Mouse (Mus musculus) ES-E14 (cell line): Measurements from ENCODE around the gene Pard3b.

ENCODE experiments used
- CHD2 ChIP-seq: IDR thresholded peaks from 2 replicates; pipeline ENCODE4 v1.6.1; 2014; ENCODE audit warnings: mild to moderate bottlenecking, low read depth, low read length, inconsistent platforms
- ZNF384 ChIP-seq: IDR thresholded peaks from 2 replicates; pipeline ENCODE4 v1.6.1; 2012; ENCODE audit warnings: low read depth, low read length, inconsistent platforms

- TF ChIP-seq ZNF384 (no peak), CHD2 (no peak)
Observed at GRCm38 (mm10) chr1:62425369-62425768, 786.7 kb downstream of the Pard3b start.
